Mouse (Mus musculus): Measurements from ENCODE around the gene Mettl7b.
"Not testable (repeated sequence)": the region's sequence is repeated elsewhere in the genome, so short reads cannot be mapped to it uniquely, and the experiment has no call there.

Gene Mettl7b

GRCm38 (mm10) chr10:128960590-128961584, at the start of gene Mettl7b:
Mettl7b (minus strand) TSS chr10:128960988.
- peak; percentile 75 to 82 for DNase-seq

- no peak for DNase-seq
Measured at GRCm38 (mm10) chr10:129010288-129010841, 49.6 kb upstream of the Mettl7b start, which contains the start of gene Olfr763. Olfr763 (plus strand) TSS chr10:129010791.

GRCm38 (mm10) chr10:129004032-129004920, 43.5 kb upstream of the Mettl7b start:
- DNase-seq, result no peak

- no peak for DNase-seq
Measured at GRCm38 (mm10) chr10:128996523-128997040, 35.8 kb upstream of the Mettl7b start.

GRCm38 (mm10) chr10:128995796-128996195, 35.0 kb upstream of the Mettl7b start:
- DNase-seq, result no peak

GRCm38 (mm10) chr10:128990994-128991393, 30.2 kb upstream of the Mettl7b start:
- no peak for DNase-seq

- not testable (repeated sequence) for DNase-seq
Measured at GRCm38 (mm10) chr10:128990129-128990850, 29.5 kb upstream of the Mettl7b start.

GRCm38 (mm10) chr10:128989131-128989530, 28.3 kb upstream of the Mettl7b start, which contains the start of gene Olfr9:
Olfr9 (plus strand) TSS chr10:128989431.
- not testable (repeated sequence) for DNase-seq

- no peak for DNase-seq
Measured at GRCm38 (mm10) chr10:128980644-128981365, 20.0 kb upstream of the Mettl7b start.

GRCm38 (mm10) chr10:128977522-128978114, 16.8 kb upstream of the Mettl7b start:
- DNase-seq, result peak; percentile 57 to 59

GRCm38 (mm10) chr10:128976395-128976794, 15.6 kb upstream of the Mettl7b start:
- no peak for DNase-seq

GRCm38 (mm10) chr10:128972841-128973240, 12.1 kb upstream of the Mettl7b start:
- no peak for DNase-seq

- DNase-seq, result no peak
Measured at GRCm38 (mm10) chr10:128970740-128971250, 10.0 kb upstream of the Mettl7b start.

- DNase-seq, result no peak
Measured at GRCm38 (mm10) chr10:128968341-128968749, 7.6 kb upstream of the Mettl7b start.

- DNase-seq, result no peak
Measured at GRCm38 (mm10) chr10:128965871-128966270, 5.1 kb upstream of the Mettl7b start.

- peak; percentile 69 to 85 for DNase-seq
Measured at GRCm38 (mm10) chr10:128964961-128965360, 4.2 kb upstream of the Mettl7b start.

- DNase-seq, result no peak
Measured at GRCm38 (mm10) chr10:128960142-128960541, 646 bp downstream of the Mettl7b start.

- DNase-seq, result peak; percentile 51
Measured at GRCm38 (mm10) chr10:128958340-128958739, 2.4 kb downstream of the Mettl7b start.

GRCm38 (mm10) chr10:128950208-128950887, 10.4 kb downstream of the Mettl7b start:
- DNase-seq, result no peak

- no peak for DNase-seq
Measured at GRCm38 (mm10) chr10:128947496-128947895, 13.3 kb downstream of the Mettl7b start.
